Mouse (Mus musculus): ENCODE results near the gene Atat1.

The Atat1 gene

GRCm38 (mm10) chr17:35917463-35918251, 7.8 kb upstream of the Atat1 start:
- DNase-seq (ENCODE audit: low spot score), result peak; percentile 83

- no peak for DNase-seq (ENCODE audit: low spot score)
Observed at GRCm38 (mm10) chr17:35917143-35917462, 7.2 kb upstream of the Atat1 start.

GRCm38 (mm10) chr17:35916297-35917142, 6.6 kb upstream of the Atat1 start, which contains the start of the genes Mrps18b and Ppp1r10:
Gene Mrps18b, minus strand, starts transcription at chr17:35916389.
Gene Ppp1r10, plus strand, starts transcription at chr17:35916434.
- peak; percentile 99 for DNase-seq (ENCODE audit: low spot score)

- no peak for DNase-seq (ENCODE audit: low spot score)
Observed at GRCm38 (mm10) chr17:35915538-35916296, 5.8 kb upstream of the Atat1 start.

GRCm38 (mm10) chr17:35914975-35915374, 5.1 kb upstream of the Atat1 start:
- no peak for DNase-seq (ENCODE audit: low spot score)

- no peak for DNase-seq (ENCODE audit: low spot score)
Observed at GRCm38 (mm10) chr17:35909186-35909918, 523 bp downstream of the Atat1 start.

- DNase-seq (ENCODE audit: low spot score), result no peak
Observed at GRCm38 (mm10) chr17:35907609-35908008, 2.3 kb downstream of the Atat1 start.

GRCm38 (mm10) chr17:35905587-35905986, 4.3 kb downstream of the Atat1 start:
- no peak for DNase-seq (ENCODE audit: low spot score)

GRCm38 (mm10) chr17:35903992-35904355, 5.9 kb downstream of the Atat1 start:
- DNase-seq (ENCODE audit: low spot score), result no peak

GRCm38 (mm10) chr17:35903343-35903991, 6.4 kb downstream of the Atat1 start:
- DNase-seq (ENCODE audit: low spot score), result no peak

GRCm38 (mm10) chr17:35900636-35901035, 9.2 kb downstream of the Atat1 start:
- DNase-seq (ENCODE audit: low spot score), result no peak

- no peak for DNase-seq (ENCODE audit: low spot score)
Observed at GRCm38 (mm10) chr17:35897644-35898573, 12.0 kb downstream of the Atat1 start.

- peak; percentile 95 for DNase-seq (ENCODE audit: low spot score)
Observed at GRCm38 (mm10) chr17:35896781-35897643, 12.9 kb downstream of the Atat1 start, which contains the start of gene 2310061I04Rik. Gene 2310061I04Rik, minus strand, starts transcription at chr17:35897431.

- no peak for DNase-seq (ENCODE audit: low spot score)
Observed at GRCm38 (mm10) chr17:35887725-35888124, 22.1 kb downstream of the Atat1 start.

GRCm38 (mm10) chr17:35883777-35884176, 26.1 kb downstream of the Atat1 start:
- DNase-seq (ENCODE audit: low spot score), result no peak

GRCm38 (mm10) chr17:35882924-35883323, 27.0 kb downstream of the Atat1 start:
- DNase-seq (ENCODE audit: low spot score), result no peak

GRCm38 (mm10) chr17:35879245-35880057, 30.4 kb downstream of the Atat1 start, which contains the start of gene Dhx16:
Gene Dhx16, plus strand, starts transcription at chr17:35879819.
- DNase-seq (ENCODE audit: low spot score), result peak; percentile 97

- no peak for DNase-seq (ENCODE audit: low spot score)
Observed at GRCm38 (mm10) chr17:35874721-35875120, 35.2 kb downstream of the Atat1 start.

Data from embryo, embryonic 10.5 days (tissue).